Mouse (Mus musculus) urinary bladder, adult 2 months (tissue): ENCODE measurements around the gene Wnk4. TPM values are rescaled to one million over a fixed set of nuclear protein-coding genes. Genes with fewer than 3 reads are reported as not detected.

Source experiments
- DNase-seq: peaks from one replicate; pipeline ENCODE4 v3.0.0; 2022; ENCODE audit warnings: low spot score
- polyA plus RNA-seq: library from polyadenylated mRNA; depleted of rRNA; stranded (reverse); fragments of >200 nt; gene quantifications from 2 replicates; pipeline ENCODE4 v1.2.3, GENCODE M21; 2012

Gene Wnk4
- polyA plus RNA-seq, 1 experiment, result 7.4 TPM

- DNase-seq, result no peak
These were observed 22.2 kb upstream of the Wnk4 start for GRCm38 (mm10) chr11:101238071-101238647.

DNA sequence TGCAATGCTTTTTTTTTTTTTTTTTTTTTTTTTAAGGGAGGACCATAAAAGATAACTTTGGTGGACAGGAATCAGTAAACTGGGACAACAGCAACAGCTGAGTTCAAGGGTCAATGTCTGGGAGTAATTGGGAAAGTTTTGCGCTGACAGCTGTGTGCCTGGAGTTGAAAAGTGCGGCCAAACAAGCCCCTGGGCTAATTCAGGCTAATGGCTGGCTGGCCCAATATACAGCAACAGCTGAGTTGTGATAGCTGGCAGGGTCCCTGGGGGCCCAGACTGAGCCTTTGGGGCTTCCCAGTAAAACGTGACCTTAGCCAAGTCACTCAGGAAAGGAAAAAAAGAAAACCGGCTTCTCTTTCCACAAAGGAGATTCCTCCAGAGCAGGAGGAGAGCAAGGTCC, 15.3 kb upstream of the Wnk4 start:
- DNase-seq, result no peak

- no peak for DNase-seq
These were observed 14.3 kb upstream of the Wnk4 start, which contains the start of gene Ramp2 for GRCm38 (mm10) chr11:101245855-101246701. TSS of gene Ramp2 (plus strand) at chr11:101246028.

DNA sequence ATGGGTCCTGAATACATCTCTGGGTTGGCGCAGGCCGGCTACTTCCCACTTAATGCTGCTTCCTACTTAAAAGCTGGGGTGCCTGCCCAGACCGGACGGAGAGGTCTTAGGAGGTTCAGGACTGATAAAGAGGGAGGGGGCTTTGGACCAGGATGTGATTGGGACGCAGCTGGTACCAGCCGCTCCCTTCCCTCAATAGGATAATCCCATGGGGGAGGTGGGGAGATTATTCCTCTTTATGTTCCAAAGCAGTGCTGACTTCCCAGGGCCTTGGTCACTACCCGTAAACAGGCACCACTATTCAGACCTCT, 13.7 kb upstream of the Wnk4 start:
- DNase-seq, result no peak

- no peak for DNase-seq
These were observed 12.8 kb upstream of the Wnk4 start for GRCm38 (mm10) chr11:101247521-101248030.

GRCm38 (mm10) chr11:101248258-101248994, 11.9 kb upstream of the Wnk4 start:
- DNase-seq, result no peak

DNA sequence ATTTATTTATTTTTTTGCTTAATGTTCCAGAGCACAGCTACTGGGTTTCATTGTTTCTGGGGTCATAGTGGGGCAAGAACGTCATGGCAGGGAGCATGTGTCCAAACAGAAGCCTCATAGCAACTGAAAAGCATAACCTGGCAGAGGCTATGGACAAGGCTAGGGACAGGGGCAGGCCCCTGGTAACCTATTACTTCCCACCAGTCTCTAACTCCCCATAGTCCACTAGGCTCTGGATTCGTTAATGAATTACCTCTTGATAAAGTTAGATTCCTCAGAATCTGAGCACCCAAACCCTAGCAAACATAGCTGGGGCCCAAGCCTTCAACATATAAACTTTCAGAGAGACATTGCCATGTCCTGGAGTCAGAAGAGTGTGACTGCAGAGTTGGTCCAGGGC, 9.3 kb upstream of the Wnk4 start:
- DNase-seq, result no peak

- peak; percentile 18 for DNase-seq
These were observed 7.4 kb upstream of the Wnk4 start for GRCm38 (mm10) chr11:101252941-101253340.

DNA sequence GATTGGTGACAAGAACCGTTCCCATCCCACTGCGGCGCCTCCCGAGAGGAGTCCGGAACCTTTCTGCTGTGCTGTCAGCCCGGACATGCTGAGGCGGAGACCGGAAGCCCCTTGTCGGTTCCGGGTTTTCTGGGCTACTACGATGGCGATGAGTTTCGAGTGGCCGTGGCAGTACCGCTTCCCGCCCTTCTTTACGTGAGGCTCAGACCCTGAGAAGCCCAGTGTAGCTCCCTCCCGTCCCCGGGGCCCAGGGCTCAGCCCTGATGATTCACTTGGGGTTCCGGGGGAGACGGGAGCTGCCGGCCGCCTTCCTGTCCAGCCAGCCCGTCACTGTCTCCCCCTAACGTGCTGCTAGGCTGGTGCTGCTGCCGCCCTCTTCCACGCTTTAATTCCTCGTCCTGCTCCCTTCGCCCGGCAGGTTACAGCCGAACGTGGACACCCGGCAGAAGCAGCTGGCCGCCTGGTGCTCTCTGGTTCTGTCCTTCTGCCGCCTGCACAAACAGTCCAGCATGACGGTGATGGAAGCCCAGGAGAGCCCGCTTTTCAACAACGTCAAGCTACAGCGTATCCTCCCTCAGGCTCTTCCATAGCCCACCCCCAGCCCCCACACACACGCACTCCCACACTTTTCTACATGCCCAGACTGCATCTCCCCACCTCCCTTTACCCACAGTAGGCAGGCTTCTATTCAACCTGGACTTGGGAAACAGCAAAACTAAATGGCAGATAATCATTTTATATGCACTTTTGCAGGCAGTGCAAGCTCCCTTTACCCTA, 6.6 kb upstream of the Wnk4 start, which contains the start of gene Vps25:
TSS of gene Vps25 (plus strand) at position 95 of the 777 bp plus-strand sequence.
- DNase-seq, result peak; percentile 77

DNA sequence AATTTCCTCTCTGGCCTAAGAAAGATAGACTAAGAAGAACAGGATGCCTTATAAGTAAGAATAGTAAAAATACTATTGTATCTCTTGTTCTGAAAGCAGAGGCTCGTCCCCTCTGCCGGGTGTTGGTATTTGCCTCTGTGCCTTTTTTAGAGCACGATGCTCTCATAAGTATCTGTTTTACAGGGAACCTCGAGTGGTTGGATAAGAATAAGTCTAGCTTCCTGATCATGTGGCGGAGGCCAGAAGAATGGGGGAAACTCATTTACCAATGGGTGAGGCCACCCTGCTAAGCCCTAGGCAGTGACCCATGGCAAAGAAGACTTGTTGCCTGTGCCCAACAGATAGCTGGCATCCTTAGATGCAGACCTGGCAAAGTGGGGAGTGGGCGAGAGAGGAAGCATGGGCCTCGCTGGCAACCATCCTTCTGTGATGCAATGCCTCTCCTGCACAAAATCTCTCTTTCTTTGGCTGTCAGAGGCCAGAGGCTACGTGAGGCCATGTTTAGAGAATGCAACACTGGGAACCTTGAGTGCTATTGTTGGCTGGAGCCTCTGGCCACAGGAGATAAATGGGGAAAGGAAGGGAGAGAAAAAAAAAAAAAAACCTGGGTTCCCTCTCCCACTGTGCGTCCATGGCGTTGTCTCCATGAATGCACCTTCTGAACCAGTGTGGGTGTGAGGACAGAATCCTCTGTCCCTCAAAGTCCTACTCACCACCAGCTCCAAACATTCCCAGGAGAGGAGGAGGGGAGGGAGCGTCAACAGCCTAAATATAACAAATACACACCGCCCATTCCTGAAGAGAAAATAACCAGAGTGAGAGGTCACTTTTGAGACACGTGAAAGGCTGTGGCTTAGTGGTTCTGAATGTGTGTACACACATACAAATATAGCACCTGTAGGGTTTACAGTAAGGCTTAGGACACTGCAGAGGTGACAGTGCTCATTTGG, 4.3 kb upstream of the Wnk4 start:
- no peak for DNase-seq

DNA sequence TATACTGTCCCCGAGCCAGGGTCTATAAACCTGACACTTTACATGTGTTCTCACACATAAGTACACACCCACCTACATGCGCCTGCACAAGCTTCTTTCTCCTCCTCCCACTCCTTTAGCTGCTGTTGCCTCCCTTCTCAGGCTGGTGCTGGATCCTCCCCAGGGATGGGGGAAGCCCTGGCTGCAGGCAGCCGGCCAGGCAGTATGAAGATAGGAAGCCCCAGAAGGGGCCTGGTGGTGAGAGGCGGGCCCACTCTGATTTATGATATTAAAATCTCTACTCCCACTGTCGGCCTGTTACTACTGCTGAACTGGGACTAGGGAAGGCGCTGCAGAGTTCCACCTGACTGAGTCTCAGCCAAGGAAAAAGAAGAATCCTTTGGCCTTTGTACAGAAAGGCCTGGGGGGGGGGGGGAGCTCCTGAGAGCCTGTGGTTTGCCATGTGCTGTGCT, 1.1 kb upstream of the Wnk4 start:
- peak; percentile 21 for DNase-seq

DNA sequence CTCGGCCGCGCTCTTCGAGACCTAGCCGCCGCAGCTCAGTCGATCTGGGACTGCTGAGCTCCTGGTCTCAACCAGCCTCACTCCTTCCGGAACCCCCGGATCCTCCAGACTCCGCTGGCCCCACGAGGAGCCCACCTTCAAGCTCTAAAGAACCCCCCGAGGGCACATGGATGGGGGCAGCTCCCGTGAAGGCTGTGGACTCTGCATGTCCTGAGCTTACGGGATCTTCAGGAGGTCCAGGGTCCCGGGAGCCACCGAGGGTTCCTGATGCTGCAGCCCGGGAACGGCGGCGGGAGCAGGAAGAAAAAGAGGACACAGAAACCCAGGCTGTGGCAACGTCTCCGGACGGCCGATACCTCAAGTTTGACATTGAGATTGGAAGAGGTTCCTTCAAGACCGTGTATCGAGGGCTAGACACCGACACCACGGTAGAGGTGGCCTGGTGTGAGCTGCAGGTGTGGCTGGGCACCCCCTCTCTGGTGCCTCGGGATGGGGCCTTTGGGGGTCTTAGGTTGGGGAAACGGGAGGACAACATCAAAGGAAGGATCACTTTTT, 536 bp downstream of the Wnk4 start:
- DNase-seq, result no peak

GRCm38 (mm10) chr11:101262272-101262967, 2.1 kb downstream of the Wnk4 start:
- DNase-seq, result peak; percentile 19

DNA sequence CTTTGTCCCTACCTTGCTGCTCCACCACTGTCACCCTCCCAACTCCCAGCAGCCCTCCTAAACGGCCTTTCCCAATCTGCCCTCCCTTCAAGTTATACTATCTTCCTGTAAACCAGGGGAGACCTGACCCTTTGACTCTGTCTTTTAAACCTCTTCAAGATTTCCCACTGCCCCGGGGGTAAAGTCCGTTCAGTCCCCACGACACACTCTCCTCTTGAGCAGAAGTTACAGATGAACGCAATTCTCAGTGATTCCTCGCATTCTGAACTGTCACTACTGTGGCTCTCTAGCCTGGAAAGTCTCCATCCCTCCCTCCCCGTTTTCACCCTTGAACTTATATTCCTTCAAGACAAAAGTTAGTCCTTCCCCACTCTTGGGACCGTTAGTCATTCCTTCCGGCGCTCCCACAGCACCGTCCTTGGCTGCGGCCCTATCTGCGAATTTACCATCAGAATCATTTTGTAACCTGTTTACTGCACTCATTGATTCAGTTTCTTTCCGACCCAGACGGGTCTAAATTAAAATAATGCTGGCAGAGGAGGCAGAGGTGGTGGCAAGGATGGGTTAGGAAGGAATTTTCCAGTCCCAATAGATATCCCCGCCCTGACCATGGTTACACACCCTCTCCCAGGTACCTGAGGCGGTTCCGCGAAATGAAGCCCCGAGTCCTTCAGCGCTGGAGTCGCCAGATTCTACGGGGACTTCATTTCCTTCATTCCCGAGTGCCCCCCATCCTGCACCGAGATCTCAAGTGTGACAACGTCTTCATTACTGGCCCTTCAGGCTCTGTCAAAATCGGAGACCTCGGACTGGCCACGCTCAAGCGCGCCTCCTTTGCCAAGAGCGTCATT, 3.0 kb downstream of the Wnk4 start:
- no peak for DNase-seq

- DNase-seq, result no peak
These were observed 3.6 kb downstream of the Wnk4 start for GRCm38 (mm10) chr11:101263989-101264280.

DNA sequence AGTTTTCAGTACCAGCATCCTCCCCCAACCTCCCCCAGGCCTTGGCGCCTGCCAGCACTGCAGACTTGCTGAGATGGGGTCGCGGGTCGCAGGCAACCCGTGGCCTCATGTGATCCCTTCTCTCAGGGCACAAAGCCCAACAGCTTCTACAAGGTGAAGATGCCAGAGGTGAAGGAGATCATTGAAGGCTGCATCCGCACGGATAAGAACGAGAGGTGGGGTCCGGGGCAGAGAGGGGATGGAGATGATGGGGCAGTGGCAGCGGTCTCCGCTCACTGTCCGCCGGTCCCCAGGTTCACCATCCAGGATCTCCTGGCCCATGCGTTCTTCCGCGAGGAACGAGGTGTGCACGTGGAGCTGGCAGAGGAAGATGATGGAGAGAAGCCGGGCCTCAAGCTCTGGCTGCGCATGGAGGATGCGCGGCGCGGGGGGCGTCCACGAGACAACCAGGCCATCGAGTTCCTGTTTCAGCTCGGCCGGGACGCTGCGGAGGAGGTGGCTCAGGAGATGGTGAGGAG, 4.6 kb downstream of the Wnk4 start:
- no peak for DNase-seq

DNA sequence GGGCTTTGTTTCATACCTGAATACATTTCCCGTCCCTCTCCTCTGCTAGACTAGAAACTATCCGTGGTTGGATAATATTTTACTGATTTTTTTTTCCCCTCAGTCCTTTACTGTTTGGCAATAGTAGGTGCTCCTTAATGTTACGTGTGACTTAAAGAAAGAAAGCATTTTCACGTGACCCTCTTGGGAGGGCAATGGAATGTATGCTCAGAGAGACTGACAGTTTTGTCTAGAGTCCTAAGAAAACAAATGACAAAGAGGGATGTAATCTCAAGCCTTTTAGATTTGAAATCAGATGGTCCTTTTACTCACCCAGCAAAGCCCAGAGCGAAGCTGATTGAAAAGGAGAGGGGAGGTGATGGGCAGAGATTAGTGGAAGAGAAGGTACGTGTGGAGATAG, 5.5 kb downstream of the Wnk4 start:
- no peak for DNase-seq

GRCm38 (mm10) chr11:101269577-101270116, 9.3 kb downstream of the Wnk4 start:
- no peak for DNase-seq
